31 mouse cellular contexts compared by ENCODE assay signal in the genomic region with DNA sequence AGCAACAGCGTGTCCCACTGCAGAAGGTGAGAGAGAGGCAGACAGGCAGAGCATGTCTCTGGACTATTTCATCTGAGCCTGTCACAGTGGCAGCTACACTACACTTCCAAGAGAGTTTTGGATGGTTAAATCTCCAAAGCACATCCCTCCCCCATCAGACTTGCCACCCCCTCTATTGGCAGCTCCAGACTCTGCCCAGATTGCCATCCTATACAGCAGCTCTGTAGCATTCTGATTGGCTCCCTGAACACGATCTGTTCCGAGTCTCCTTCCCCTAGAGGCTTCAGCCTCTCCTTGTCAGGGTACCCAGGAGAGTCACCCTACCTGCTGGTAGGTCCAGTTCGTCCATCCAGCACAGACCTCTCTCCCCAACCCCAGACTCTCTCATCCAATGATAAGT. TPM values are rescaled to one million over a fixed set of nuclear protein-coding genes. Genes with fewer than 3 reads are reported as not detected.
DNase-seq lines count a peak whose midpoint lies in the region; ATAC-seq lines count a peak whose summit lies in the region.
"Had no signal": no experiment of that assay in that cellular context is flagged by ENCODE, and none has a peak within 500 bp of the region (broad histone marks: within the 10 kb centered on the region; RNA-seq: fewer than 3 reads in every experiment).

No protein-coding gene starts in this region.

- peak; percentile 43; the same call in 1 of the 2 replicates for ATAC-seq in forebrain, embryonic 16.5 days
- ATAC-seq in forebrain, embryonic 15.5 days (replicated peaks): no peak
- ATAC-seq in heart, embryonic 12.5 days (ENCODE audit: insufficient number of reproducible peaks, low FRiP score): no peak
- no peak for ATAC-seq in heart, embryonic 11.5 days (replicated peaks; ENCODE audit: insufficient number of reproducible peaks, low FRiP score, low TSS enrichment)
- ATAC-seq: intestine, embryonic 15.5 days; Patski had no signal

- no peak overlapping the region for H3K9ac ChIP-seq in forebrain, embryonic 16.5 days (replicated peaks; ENCODE audit: low read depth, low read length)
- H3K9ac ChIP-seq in forebrain, embryonic 15.5 days (replicated peaks): no peak overlapping the region
- H3K9ac ChIP-seq in heart, embryonic 12.5 days: peak overlapping the region; percentile 10; the same call in 1 of the 2 replicates
- H3K9ac ChIP-seq in heart, embryonic 11.5 days (ENCODE audit: low read depth, low read length): no peak overlapping the region
- H3K9ac ChIP-seq: embryonic facial prominence, embryonic 13.5 days; heart, embryonic 13.5 days; hindbrain, embryonic 15.5 days; intestine, embryonic 15.5 days had no signal

- no peaks in the 10 kb centered on the region for H3K36me3 ChIP-seq in forebrain, embryonic 16.5 days (ENCODE audit: control insufficient read depth, insufficient read depth)
- no peaks in the 10 kb centered on the region for H3K36me3 ChIP-seq in forebrain, embryonic 15.5 days
- no peaks in the 10 kb centered on the region for H3K36me3 ChIP-seq in heart, embryonic 12.5 days
- no peaks in the 10 kb centered on the region for H3K36me3 ChIP-seq in heart, embryonic 11.5 days (ENCODE audit: control insufficient read depth, insufficient read depth, low read length)
- H3K36me3 ChIP-seq: embryonic facial prominence, embryonic 10.5 days; embryonic facial prominence, embryonic 13.5 days; G1E; heart, embryonic 13.5 days; hindbrain, embryonic 15.5 days; intestine, embryonic 15.5 days had no signal

- DNase-seq in right cerebral cortex, adult 18-20 months: peak; percentile 39
- no peak for DNase-seq in right cerebral cortex, postnatal 36 days (ENCODE audit: low spot score in 2 of 2)
- no peak for DNase-seq in adrenal gland, adult 18-20 months (ENCODE audit: low spot score in 2 of 2)
- DNase-seq: adrenal gland, adult 2 months; adrenal gland, postnatal 14 days; B cell, adult 2 months; cerebellum, adult 11-12 months; cerebellum, adult 8-10 months; cerebellum, postnatal 10 days; cerebellum, postnatal 36 days; embryo, embryonic 11 days; gastrocnemius, adult 2 months; gastrocnemius, postnatal 14 days; heart, adult 11 months; heart, postnatal 14 days; heart, postnatal 4 days; kidney, adult 11 months had no signal

- H3K4me3 ChIP-seq in forebrain, embryonic 16.5 days (replicated peaks; ENCODE audit: low read length): no peak overlapping the region
- H3K4me3 ChIP-seq in forebrain, embryonic 15.5 days: no peak overlapping the region
- H3K4me3 ChIP-seq in heart, embryonic 12.5 days: no peak overlapping the region
- no peak overlapping the region for H3K4me3 ChIP-seq in heart, embryonic 11.5 days (ENCODE audit: low read depth, low read length)
- H3K4me3 ChIP-seq: embryonic facial prominence, embryonic 10.5 days; embryonic facial prominence, embryonic 13.5 days; erythroblast, embryonic 14.5 days; gastrocnemius, adult 2 months; heart, embryonic 13.5 days; hindbrain, embryonic 15.5 days; intestine, embryonic 15.5 days had no signal

- WGBS in forebrain, embryonic 16.5 days: 46% methylated on average over 4 of the region's 4 CpGs
- WGBS in forebrain, embryonic 15.5 days: 47% methylated on average over 4 of the region's 4 CpGs
- 41% methylated on average over 4 of the region's 4 CpGs for WGBS in heart, embryonic 12.5 days
- WGBS in heart, embryonic 11.5 days (ENCODE audit: insufficient replicate concordance): 37% methylated on average over 4 of the region's 4 CpGs

- H3K4me2 ChIP-seq in forebrain, embryonic 16.5 days (ENCODE audit: low read length): no peak overlapping the region
- H3K4me2 ChIP-seq in forebrain, embryonic 15.5 days (replicated peaks): no peak overlapping the region
- no peak overlapping the region for H3K4me2 ChIP-seq in heart, embryonic 12.5 days
- no peak overlapping the region for H3K4me2 ChIP-seq in heart, embryonic 11.5 days
- H3K4me2 ChIP-seq: embryonic facial prominence, embryonic 13.5 days; heart, embryonic 13.5 days; hindbrain, embryonic 15.5 days; intestine, embryonic 15.5 days had no signal

- no peak overlapping the region for H3K27ac ChIP-seq in forebrain, embryonic 16.5 days (ENCODE audit: low read length)
- H3K27ac ChIP-seq in forebrain, embryonic 15.5 days (replicated peaks): no peak overlapping the region
- no peak overlapping the region for H3K27ac ChIP-seq in heart, embryonic 12.5 days (ENCODE audit: poor library complexity, severe bottlenecking)
- no peak overlapping the region for H3K27ac ChIP-seq in heart, embryonic 11.5 days (ENCODE audit: low read depth, low read length)
- H3K27ac ChIP-seq: embryonic facial prominence, embryonic 10.5 days; embryonic facial prominence, embryonic 13.5 days; gastrocnemius, adult 2 months; heart, embryonic 13.5 days; hindbrain, embryonic 15.5 days; intestine, embryonic 15.5 days had no signal

- H3K9me3 ChIP-seq in forebrain, embryonic 16.5 days (ENCODE audit: control insufficient read depth, low read length): no peaks in the 10 kb centered on the region
- no peaks in the 10 kb centered on the region for H3K9me3 ChIP-seq in forebrain, embryonic 15.5 days
- no peaks in the 10 kb centered on the region for H3K9me3 ChIP-seq in heart, embryonic 12.5 days (replicated peaks)
- H3K9me3 ChIP-seq in heart, embryonic 11.5 days (replicated peaks; ENCODE audit: control insufficient read depth, low read length): no peaks in the 10 kb centered on the region
- H3K9me3 ChIP-seq: embryonic facial prominence, embryonic 10.5 days; embryonic facial prominence, embryonic 13.5 days; G1E; heart, embryonic 13.5 days; hindbrain, embryonic 15.5 days; intestine, embryonic 15.5 days had no signal

- no peaks in the 10 kb centered on the region for H3K27me3 ChIP-seq in forebrain, embryonic 16.5 days (replicated peaks; ENCODE audit: control insufficient read depth, insufficient read depth, low read length)
- H3K27me3 ChIP-seq in forebrain, embryonic 15.5 days: no peaks in the 10 kb centered on the region
- H3K27me3 ChIP-seq in heart, embryonic 12.5 days (replicated peaks): peaks cover 22% of the 10 kb centered on the region; the same call in 1 of the 2 replicates
- peaks cover 3% of the 10 kb centered on the region; the same call in 1 of the 2 replicates for H3K27me3 ChIP-seq in heart, embryonic 11.5 days (ENCODE audit: control insufficient read depth, insufficient read depth, low read length)
- H3K27me3 ChIP-seq: embryonic facial prominence, embryonic 13.5 days; hindbrain, embryonic 15.5 days; intestine, embryonic 15.5 days; Patski had no signal

- H3K4me1 ChIP-seq in forebrain, embryonic 16.5 days (replicated peaks; ENCODE audit: control insufficient read depth, insufficient read depth, low read length): 0 out of 2 replicates have a peak, but pooled peaks cover 3% of the 10 kb centered on the region
- 0 out of 2 replicates have a peak, but pooled peaks cover 2% of the 10 kb centered on the region for H3K4me1 ChIP-seq in forebrain, embryonic 15.5 days
- H3K4me1 ChIP-seq in heart, embryonic 12.5 days (replicated peaks): peaks cover 20% of the 10 kb centered on the region
- peaks cover 8% of the 10 kb centered on the region; the same call in 1 of the 2 replicates for H3K4me1 ChIP-seq in heart, embryonic 11.5 days (ENCODE audit: control insufficient read depth, insufficient read depth, low read length)
- H3K4me1 ChIP-seq: embryonic facial prominence, embryonic 13.5 days; hindbrain, embryonic 15.5 days; intestine, embryonic 15.5 days had no signal

RNA-seq across cellular contexts. Expression of a gene that starts 9.7 kb away (rescaled TPM):
- polyA plus RNA-seq in forebrain, embryonic 16.5 days (2015; fragmentation: Nextera tagmentation; extraction: Ambion mirVana): 0.26 TPM in 1 of 2 replicates, not detected in the other
- polyA plus RNA-seq in forebrain, embryonic 15.5 days (2015; fragmentation: Nextera tagmentation; extraction: Ambion mirVana): 0.09 TPM in 1 of 2 replicates, not detected in the other
- polyA plus RNA-seq in heart, embryonic 12.5 days (2016; fragmentation: Nextera tagmentation; extraction: Ambion mirVana): 0.08 TPM in 1 of 2 replicates, not detected in the other
- 0.07 and 0.10 TPM in 2 replicates for polyA plus RNA-seq in heart, embryonic 11.5 days (2014; fragmentation: Nextera tagmentation; extraction: Ambion mirVana)
- total RNA-seq in adrenal gland, adult 18-20 months (2021): not detected
- total RNA-seq: adrenal gland, adult 2 months; adrenal gland, postnatal 14 days; CH12.LX; G1E; gastrocnemius, adult 2 months; heart, adult 8-10 months; heart, postnatal 14 days; heart, postnatal 4 days had no signal
- polyA plus RNA-seq: adrenal gland, adult 2 months; embryonic facial prominence, embryonic 10.5 days; embryonic facial prominence, embryonic 13.5 days; erythroblast, embryonic 14.5 days; G1E; heart, embryonic 13.5 days; hindbrain, embryonic 15.5 days; intestine, embryonic 15.5 days; Patski had no signal

RNA-seq across cellular contexts. Expression of a gene that starts 9.8 kb away (rescaled TPM):
- 4.4 and 5.2 TPM in 2 replicates for polyA plus RNA-seq in forebrain, embryonic 16.5 days (2015; fragmentation: Nextera tagmentation; extraction: Ambion mirVana)
- polyA plus RNA-seq in forebrain, embryonic 15.5 days (2015; fragmentation: Nextera tagmentation; extraction: Ambion mirVana): 4.7 and 5.3 TPM in 2 replicates
- 0.28 and 0.37 TPM in 2 replicates for polyA plus RNA-seq in heart, embryonic 12.5 days (2016; fragmentation: Nextera tagmentation; extraction: Ambion mirVana)
- 0.29 and 0.46 TPM in 2 replicates for polyA plus RNA-seq in heart, embryonic 11.5 days (2014; fragmentation: Nextera tagmentation; extraction: Ambion mirVana)
- 1 to 10 TPM in 1 of 2 experiments, under 1 TPM in 1; 0.53 to 1.0 TPM for total RNA-seq in adrenal gland, adult 18-20 months (2021)
- polyA plus RNA-seq: erythroblast, embryonic 14.5 days; G1E had no signal

RNA-seq across cellular contexts. Expression of a gene that starts 38.0 kb away (rescaled TPM):
- 150 and 153 TPM in 2 replicates for polyA plus RNA-seq in forebrain, embryonic 16.5 days (2015; fragmentation: Nextera tagmentation; extraction: Ambion mirVana)
- polyA plus RNA-seq in forebrain, embryonic 15.5 days (2015; fragmentation: Nextera tagmentation; extraction: Ambion mirVana): 139 and 143 TPM in 2 replicates
- polyA plus RNA-seq in heart, embryonic 12.5 days (2016; fragmentation: Nextera tagmentation; extraction: Ambion mirVana): 125 and 130 TPM in 2 replicates
- polyA plus RNA-seq in heart, embryonic 11.5 days (2014; fragmentation: Nextera tagmentation; extraction: Ambion mirVana): 125 and 143 TPM in 2 replicates
- 100 to 1,000 TPM; 101 to 105 TPM for total RNA-seq in adrenal gland, adult 18-20 months (2021)
